Mouse (Mus musculus) hindbrain, embryonic 11.5 days (tissue): ENCODE data around the gene Bcr. TPM values are rescaled to one million over a fixed set of nuclear protein-coding genes. Genes with fewer than 3 reads are reported as not detected.

Experiments used
- ATAC-seq: fragments of 200-750 bp; cut with Nextera tagmentation; 2 replicates; pipeline ENCODE4 v1.8.0; 2017; ENCODE audit warnings: mild to moderate bottlenecking, moderate TSS enrichment, moderate library complexity; ENCODE audit not compliant: low FRiP score
- DNase-seq: peaks from one replicate; pipeline ENCODE4 v3.0.0-alpha.2; 2015; ENCODE audit warnings: low spot score
- H3K27ac ChIP-seq: fragments of 300-500 bp; sonication (generic); 2 replicates; pipeline ENCODE4 v1.5.1; 2014; ENCODE audit warnings: mild to moderate bottlenecking, low read depth, low read length
- H3K27me3 ChIP-seq: fragments of 300-500 bp; sonication (generic); 2 replicates; pipeline ENCODE4 v1.6.1; 2014; ENCODE audit warnings: mild to moderate bottlenecking, low read length, moderate library complexity, mixed read lengths; ENCODE audit not compliant: control insufficient read depth, insufficient read depth
- H3K36me3 ChIP-seq: fragments of 300-500 bp; sonication (generic); 2 replicates; pipeline ENCODE4 v1.6.1; 2014; ENCODE audit warnings: mild to moderate bottlenecking, low read length, moderate library complexity, mixed read lengths; ENCODE audit not compliant: control insufficient read depth, insufficient read depth
- H3K4me1 ChIP-seq: fragments of 300-500 bp; sonication (generic); replicated peaks from 2 replicates; pipeline ENCODE4 v1.6.1; 2014; ENCODE audit warnings: low read length, mixed read lengths; ENCODE audit not compliant: control insufficient read depth, insufficient read depth
- H3K4me2 ChIP-seq: fragments of 300-500 bp; sonication (generic); replicated peaks from 2 replicates; pipeline ENCODE4 v1.6.1; 2014; ENCODE audit warnings: mild to moderate bottlenecking, low read depth, low read length
- H3K4me3 ChIP-seq: fragments of 300-500 bp; sonication (generic); 2 replicates; pipeline ENCODE4 v1.5.1; 2014; ENCODE audit warnings: low read depth, low read length
- H3K9ac ChIP-seq: fragments of 300-500 bp; sonication (generic); 2 replicates; pipeline ENCODE4 v1.6.1; 2014; ENCODE audit warnings: low read depth, low read length
- H3K9me3 ChIP-seq: fragments of 300-500 bp; sonication (generic); 2 replicates; pipeline ENCODE4 v1.6.1; 2016; ENCODE audit warnings: low read length; ENCODE audit not compliant: control insufficient read depth
- WGBS: fragments of 180-500 bp; shearing (Covaris S2); extraction: QIAGEN DNeasy Blood & Tissue Kit; methylation state at CpG from one replicate; pipeline ENCODE4 v1.1.7; 2014; 5-methylcytosine and 5-hydroxymethylcytosine counted together
- polyA plus RNA-seq: library from polyadenylated mRNA; unstranded; fragments of >200 nt; fragmentation: Nextera tagmentation; extraction: Ambion mirVana; gene quantifications from 2 replicates; pipeline ENCODE4 v1.2.1, GENCODE M21; 2014

Gene Bcr
- polyA plus RNA-seq, 1 experiment from 2014 or later: 15.2 TPM

- no peak overlapping the region for H3K4me2 ChIP-seq
- no peaks in the 10 kb centered on the region for H3K36me3 ChIP-seq
- WGBS: 86% methylated on average over 3 of the region's 3 CpGs
- no peak overlapping the region for H3K4me3 ChIP-seq
- no peak overlapping the region for H3K9ac ChIP-seq
- no peak for ATAC-seq
- H3K9me3 ChIP-seq: no peaks in the 10 kb centered on the region
- no peaks in the 10 kb centered on the region for H3K4me1 ChIP-seq
- H3K27me3 ChIP-seq: no peaks in the 10 kb centered on the region
- no peak for DNase-seq
- no peak overlapping the region for H3K27ac ChIP-seq
Measured at GRCm38 (mm10) chr10:75119396-75119795, 59.0 kb downstream of the Bcr start.

DNA sequence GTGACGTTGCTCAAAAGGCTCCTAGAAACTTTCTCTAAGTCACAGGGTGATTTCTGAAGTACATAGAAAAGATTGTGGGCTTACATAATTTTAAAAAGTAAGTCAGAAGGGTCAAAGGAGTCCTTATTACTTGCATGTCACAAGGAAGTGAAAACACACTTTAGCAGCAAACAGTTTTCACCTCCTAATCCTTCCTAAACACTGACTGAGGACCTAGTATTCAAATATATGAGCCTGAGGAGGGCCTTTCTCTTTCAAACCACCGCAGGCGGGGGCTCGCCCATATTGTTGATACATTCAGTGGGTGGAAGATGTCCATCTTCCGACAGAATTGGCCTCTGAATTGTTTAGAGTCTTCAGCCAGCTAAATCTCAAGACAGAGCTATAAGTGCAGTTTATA lies 59.8 kb downstream of the Bcr start:
- 85% methylated on average over 5 of the region's 5 CpGs for WGBS
- Histone ChIP-seq H3K9ac (no peak overlapping the region), H3K36me3 (no peaks in the 10 kb centered on the region), H3K4me2 (no peak overlapping the region), H3K27me3 (no peaks in the 10 kb centered on the region), H3K4me1 (no peaks in the 10 kb centered on the region), H3K27ac (no peak overlapping the region), H3K4me3 (no peak overlapping the region), H3K9me3 (no peaks in the 10 kb centered on the region)
- DNase-seq (no peak), ATAC-seq (no peak)

DNA sequence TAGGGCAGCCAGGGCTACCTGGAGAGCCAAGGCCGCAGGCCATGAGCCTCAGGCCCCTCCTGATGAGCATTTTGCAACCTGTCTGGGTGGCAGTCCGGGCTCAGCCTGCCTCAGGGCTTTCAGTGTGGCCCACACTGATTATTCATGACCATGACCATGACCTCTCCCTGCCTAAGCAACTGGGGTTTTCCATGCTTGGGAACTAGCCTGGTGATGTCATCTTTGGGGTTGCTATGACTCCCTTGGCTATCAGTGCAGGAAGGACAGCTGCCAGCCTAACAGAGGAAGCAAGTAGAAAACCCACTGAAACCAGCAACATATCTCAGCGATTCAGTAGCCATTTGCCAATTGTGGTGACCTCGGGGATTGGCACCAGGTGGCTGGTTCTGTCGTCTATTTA lies 60.6 kb downstream of the Bcr start:
- WGBS: 74% methylated on average over 5 of the region's 5 CpGs
- Histone ChIP-seq H3K9me3 (no peaks in the 10 kb centered on the region), H3K36me3 (no peaks in the 10 kb centered on the region), H3K4me1 (no peaks in the 10 kb centered on the region), H3K9ac (no peak overlapping the region), H3K4me3 (no peak overlapping the region), H3K27ac (no peak overlapping the region), H3K27me3 (no peaks in the 10 kb centered on the region), H3K4me2 (no peak overlapping the region)
- ATAC-seq: peak; percentile 58; the same call in 1 of the 2 replicates
- DNase-seq: peak; percentile 42

DNA sequence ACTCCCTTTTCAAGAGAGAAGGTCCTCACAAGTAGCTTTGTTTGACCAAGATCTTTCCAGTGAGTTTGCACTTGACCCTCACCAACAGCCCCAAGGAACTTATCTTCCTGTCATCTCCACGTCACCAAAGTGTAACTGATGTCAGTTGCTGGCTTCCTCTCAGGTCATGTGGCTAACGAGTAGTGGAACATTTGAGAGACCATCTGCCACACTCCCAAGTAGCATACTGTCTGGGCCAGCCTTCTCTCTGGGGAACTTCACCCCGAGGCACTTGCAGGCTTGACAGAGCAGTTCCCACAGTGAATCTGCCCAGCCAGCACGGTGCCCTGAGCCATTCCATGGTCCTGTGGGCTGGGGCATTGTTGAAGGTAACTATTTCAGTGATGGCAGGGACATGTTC lies 65.2 kb downstream of the Bcr start:
- H3K27me3 ChIP-seq: no peaks in the 10 kb centered on the region
- H3K4me2 ChIP-seq: no peak overlapping the region
- no peak overlapping the region for H3K9ac ChIP-seq
- DNase-seq (no peak), ATAC-seq (no peak)
- H3K4me3 ChIP-seq: no peak overlapping the region
- no peaks in the 10 kb centered on the region for H3K36me3 ChIP-seq
- no peak overlapping the region for H3K27ac ChIP-seq
- 73% methylated on average over 4 of the region's 4 CpGs for WGBS
- no peaks in the 10 kb centered on the region for H3K4me1 ChIP-seq
- H3K9me3 ChIP-seq: no peaks in the 10 kb centered on the region

DNA sequence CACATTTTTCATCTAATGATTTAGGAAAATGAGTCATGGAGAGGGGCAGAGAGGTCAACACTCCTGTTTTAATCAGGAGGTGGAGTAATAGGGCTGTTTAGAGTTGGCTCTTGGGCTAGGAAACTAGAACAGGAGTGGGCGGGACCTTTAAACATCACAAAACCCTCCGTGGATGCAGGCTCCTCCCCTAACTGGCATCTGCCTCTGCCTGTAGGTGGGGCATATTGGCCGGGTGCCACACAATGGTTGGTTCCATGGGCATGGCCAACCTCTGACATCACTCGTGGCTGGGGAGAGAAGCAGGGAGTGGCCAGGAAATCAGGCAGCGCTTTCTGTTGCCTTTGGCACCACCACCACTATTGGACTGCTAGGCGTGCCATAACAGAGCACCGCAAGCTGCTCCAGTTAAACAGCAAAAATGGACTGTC lies 68.9 kb downstream of the Bcr start:
- Histone ChIP-seq H3K27ac (no peak overlapping the region), H3K4me2 (no peak overlapping the region), H3K36me3 (no peaks in the 10 kb centered on the region), H3K9me3 (no peaks in the 10 kb centered on the region), H3K9ac (no peak overlapping the region), H3K27me3 (no peaks in the 10 kb centered on the region), H3K4me3 (no peak overlapping the region), H3K4me1 (no peaks in the 10 kb centered on the region)
- no peak for DNase-seq
- WGBS: 91% methylated on average over 7 of the region's 7 CpGs
- no peak for ATAC-seq

DNA sequence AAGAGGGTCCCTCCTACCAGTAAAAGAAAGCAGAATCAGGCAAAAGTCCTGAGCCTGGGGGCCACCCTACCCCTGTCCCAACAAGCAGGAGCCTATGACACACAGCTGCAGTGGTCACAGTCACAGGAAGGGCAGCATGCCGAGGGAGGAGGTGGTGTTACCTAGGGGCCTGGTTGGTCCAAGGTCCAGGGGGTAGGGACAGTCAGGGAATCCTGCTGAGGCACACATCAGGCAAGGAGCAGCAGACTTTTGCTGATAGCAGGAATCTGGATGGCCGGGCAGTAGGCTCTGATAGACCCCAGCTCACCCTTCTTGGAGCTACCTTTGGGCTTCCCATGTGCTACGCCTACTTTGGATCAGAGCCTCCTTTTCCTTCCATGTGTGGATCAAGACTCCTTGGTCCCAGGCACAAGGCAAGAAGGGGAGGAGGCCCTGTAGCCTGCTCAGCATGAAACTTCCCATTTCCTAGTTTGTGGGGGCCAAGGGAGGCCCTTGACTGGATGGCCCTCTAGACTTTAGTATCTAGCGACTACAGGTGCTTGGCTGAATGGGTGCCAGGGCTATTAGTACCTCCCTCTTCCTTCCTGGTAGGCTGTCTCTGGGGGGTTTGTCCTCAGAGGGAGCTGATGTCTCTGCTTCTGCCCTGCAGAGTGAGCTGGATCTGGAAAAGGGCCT lies 70.1 kb downstream of the Bcr start:
- no peak for ATAC-seq
- Histone ChIP-seq H3K27ac (no peak overlapping the region), H3K4me2 (no peak overlapping the region), H3K4me3 (no peak overlapping the region), H3K27me3 (no peaks in the 10 kb centered on the region), H3K9ac (no peak overlapping the region), H3K36me3 (no peaks in the 10 kb centered on the region), H3K4me1 (no peaks in the 10 kb centered on the region), H3K9me3 (no peaks in the 10 kb centered on the region)
- no peak for DNase-seq
- WGBS: 85% methylated on average over 4 of the region's 4 CpGs

DNA sequence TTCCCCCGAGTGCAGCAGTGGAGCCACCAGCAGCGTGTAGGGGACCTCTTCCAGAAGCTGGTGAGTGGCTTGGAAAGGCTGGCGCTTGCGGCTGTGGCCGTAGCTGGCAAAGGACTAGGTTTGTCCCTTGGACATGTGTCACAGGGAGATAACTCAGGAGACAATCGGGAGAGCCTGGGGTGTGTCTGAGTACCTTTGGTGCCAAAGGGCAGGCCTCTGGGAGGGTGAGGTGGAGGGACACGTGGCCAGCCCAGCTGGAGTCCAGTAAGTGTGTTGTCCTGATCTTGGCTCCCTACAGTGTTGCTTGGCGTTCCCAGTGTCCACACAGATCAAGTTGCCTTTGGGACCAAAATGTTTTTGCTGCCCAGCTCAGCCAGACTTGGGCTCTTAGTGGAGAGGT lies 71.2 kb downstream of the Bcr start:
- Histone ChIP-seq H3K36me3 (no peaks in the 10 kb centered on the region), H3K27ac (no peak overlapping the region)

DNA sequence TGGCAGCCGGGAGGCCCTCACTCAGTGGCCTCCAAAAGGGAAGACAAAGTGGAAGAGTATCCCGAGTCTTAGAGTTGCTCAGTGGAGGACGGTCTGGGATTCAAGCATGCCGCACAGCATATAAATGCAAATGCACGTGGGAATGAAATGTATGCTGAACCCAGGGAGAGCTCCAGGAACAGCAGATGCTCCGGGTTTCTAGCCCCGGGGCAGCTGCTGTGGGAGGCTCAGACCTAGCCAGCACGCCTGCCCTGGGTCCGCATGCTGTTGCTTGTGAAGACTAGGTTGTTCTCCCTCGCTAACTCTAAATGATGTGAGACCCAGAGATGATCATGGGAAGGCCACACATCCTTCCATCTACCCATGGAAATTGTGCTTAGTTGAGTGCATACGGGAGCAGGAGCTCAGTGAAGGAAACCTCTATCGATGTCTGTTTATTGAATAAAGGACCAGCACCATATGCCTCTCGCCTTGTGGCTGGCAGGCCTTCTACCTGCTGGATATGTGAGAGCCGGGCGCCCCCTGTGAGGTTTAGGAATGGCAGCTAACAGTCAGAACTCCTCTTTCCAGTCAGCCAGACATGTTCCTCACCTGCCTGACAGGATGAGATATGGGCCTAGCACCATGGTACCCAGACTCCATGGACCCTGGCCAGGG lies 74.6 kb downstream of the Bcr start:
- Histone ChIP-seq H3K4me2 (no peak overlapping the region), H3K9me3 (no peaks in the 10 kb centered on the region), H3K36me3 (no peaks in the 10 kb centered on the region), H3K4me1 (no peaks in the 10 kb centered on the region), H3K27ac (no peak overlapping the region), H3K4me3 (no peak overlapping the region), H3K27me3 (no peaks in the 10 kb centered on the region), H3K9ac (no peak overlapping the region)
- no peak for ATAC-seq
- DNase-seq: no peak
- whole genome bisulfite sequencing: 84% methylated on average over 15 of the region's 15 CpGs

More for the DNA sequence above, 71.2 kb downstream of the Bcr start:
- Histone ChIP-seq H3K4me3 (no peak overlapping the region), H3K4me1 (no peaks in the 10 kb centered on the region), H3K4me2 (no peak overlapping the region), H3K9ac (no peak overlapping the region), H3K27me3 (no peaks in the 10 kb centered on the region), H3K9me3 (no peaks in the 10 kb centered on the region)
- WGBS: 57% methylated on average over 8 of the region's 8 CpGs
- no peak for ATAC-seq
- no peak for DNase-seq

GRCm38 (mm10) chr10:75135518-75136162 lies 75.2 kb downstream of the Bcr start:
- H3K36me3 ChIP-seq: no peaks in the 10 kb centered on the region
- H3K4me1 ChIP-seq: no peaks in the 10 kb centered on the region
- 89% methylated on average over 21 of the region's 21 CpGs for WGBS
- no peak overlapping the region for H3K27ac ChIP-seq
- H3K9ac ChIP-seq: no peak overlapping the region
- DNase-seq: no peak
- H3K9me3 ChIP-seq: no peaks in the 10 kb centered on the region
- H3K27me3 ChIP-seq: no peaks in the 10 kb centered on the region
- ATAC-seq: no peak
- H3K4me3 ChIP-seq: no peak overlapping the region
- no peak overlapping the region for H3K4me2 ChIP-seq
